Mouse (Mus musculus) NIH3T3 (cell line): ENCODE measurements around the gene Mpst.

Experiments
- DNase-seq: peaks from one replicate; pipeline ENCODE4 v3.0.0-alpha.2; 2012; ENCODE audit warnings: low read depth

Gene Mpst

DNA sequence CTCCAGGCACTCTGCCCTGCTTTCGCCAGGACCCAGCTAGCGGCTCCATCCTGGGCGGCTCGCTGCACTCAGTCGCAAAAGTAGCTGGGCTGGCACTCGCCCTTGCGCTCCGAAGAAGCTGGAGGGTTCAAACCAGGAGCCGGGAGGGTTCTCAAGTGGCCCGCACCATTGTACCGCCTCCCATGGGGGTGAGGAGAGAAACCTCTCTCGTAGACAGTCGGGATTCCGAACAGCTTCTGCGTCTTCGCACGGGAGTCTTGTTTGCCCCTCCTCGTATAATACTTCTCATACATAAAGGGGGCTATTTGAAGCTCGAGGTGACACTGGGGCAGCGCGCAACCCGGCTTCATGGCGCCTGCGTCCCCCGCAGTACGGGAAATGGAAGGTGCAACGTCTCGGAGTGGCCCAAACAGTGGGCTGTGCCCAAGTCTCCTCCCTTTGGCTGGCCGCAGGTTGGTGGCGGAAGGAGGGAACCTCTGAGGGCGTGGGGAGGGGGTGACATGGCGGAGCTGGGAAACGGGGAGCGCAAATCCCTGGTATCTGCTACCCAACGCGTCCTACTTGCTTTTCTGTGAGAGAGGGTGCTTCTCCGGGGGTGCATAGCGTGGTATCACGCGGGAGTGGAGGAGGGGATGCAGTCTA is at the start of gene Mpst:
Gene Mpst, plus strand, starts transcription at position 124 of the 642 bp plus-strand sequence.
- peak; percentile 91 for DNase-seq

GRCm38 (mm10) chr15:78365916-78366315 is 40.3 kb upstream of the Mpst start:
- no peak for DNase-seq

DNA sequence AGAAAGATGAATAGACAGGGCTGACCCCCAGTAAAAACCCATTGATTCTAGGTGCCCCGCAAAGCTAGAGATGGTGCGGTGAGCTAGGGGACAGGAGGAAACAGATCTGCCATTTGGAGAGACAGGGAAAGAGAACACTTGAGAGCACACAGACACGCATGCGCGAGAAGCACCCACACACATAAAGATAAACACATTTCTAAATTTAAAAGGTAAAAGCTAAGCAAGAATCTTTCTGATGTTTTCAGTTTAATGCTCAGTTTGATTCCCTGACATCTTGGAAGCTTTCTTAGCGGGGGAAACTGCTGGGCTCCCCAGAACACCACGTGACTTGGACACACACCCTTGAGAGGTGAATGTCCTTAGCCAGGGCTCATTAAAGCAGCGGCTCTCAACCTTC is 39.3 kb upstream of the Mpst start:
- DNase-seq, result no peak

GRCm38 (mm10) chr15:78367811-78368210 is 38.4 kb upstream of the Mpst start:
- DNase-seq, result no peak

- DNase-seq, result peak; percentile 63
These were observed 37.3 kb upstream of the Mpst start for GRCm38 (mm10) chr15:78368926-78369346.

DNA sequence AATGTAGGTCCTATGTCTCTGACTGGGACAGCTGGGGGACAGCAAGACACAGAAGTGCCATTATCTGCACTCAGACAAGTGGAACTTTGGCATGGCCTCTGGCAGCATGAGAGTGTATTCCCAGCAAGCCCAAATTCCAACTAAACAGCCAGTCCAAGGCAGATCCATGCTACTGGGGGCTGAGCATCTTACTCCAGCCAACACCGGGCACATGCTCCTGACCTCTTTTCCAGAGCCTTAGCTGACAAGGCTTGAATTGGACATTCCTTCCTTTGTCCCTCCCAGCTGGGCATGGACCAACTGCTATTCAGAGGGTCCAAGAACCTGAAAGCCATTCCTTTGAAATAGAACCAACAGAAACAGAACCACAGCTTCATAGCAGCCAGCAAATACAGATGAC is 36.6 kb upstream of the Mpst start:
- DNase-seq, result no peak

GRCm38 (mm10) chr15:78372796-78373195 is 33.4 kb upstream of the Mpst start:
- DNase-seq, result peak; percentile 17

DNA sequence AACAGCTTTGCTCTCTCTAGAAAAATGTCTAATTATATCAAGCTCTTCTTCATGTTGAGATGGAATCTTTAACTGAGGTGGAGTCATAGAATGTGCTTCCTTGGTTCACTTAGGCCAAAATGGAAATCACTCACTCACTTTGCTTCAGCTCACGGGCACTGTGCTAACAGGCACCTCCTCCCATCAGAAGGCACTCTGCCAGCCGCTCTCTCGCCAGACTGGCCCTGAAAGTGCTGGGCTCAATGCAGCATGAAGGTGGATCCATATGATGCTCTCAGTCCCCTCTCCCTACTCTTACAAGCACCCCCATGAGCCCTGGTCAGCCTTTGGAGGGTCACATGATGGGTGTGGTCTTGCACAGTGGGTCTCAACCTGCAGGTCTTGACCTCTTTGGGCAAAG is 32.0 kb upstream of the Mpst start:
- no peak for DNase-seq

DNA sequence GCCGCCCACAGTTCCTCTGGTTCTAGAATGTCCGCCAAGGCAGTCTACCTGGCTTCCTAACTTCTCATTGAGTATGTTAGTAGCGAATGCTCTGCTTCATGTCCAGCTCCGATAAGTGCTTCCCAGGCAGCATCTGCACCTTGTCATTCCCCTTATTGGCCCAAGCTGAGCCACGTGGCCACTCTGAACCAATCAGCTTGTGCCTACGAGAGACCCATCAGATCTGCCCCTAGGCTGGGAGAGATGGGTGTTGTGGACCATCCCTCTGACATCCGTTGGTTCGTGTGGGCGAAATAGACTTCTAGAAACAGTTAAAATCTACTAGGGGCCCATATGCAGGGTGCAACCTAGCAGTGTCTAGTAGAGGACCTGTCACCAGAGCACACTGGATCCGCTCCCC is 28.4 kb upstream of the Mpst start:
- DNase-seq, result no peak

GRCm38 (mm10) chr15:78378556-78378955 is 27.7 kb upstream of the Mpst start:
- DNase-seq, result no peak

DNA sequence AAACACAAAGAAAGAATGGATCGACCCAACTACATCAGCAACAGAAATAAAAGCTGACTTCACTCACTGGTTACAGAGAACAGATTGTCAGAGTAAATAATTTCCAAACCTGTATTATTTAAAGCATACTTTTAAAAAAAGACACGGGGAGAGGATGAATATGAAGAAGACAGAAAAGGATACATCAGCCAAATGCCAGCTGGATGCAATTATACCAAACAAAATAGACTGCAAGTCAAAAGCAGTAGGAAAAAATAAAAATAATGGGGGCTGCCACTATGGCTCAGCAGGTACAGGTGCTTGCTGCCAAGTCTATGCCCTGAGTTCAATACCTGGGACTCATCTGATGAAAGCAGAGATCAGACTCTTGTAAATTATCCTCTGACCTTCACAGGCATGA is 26.0 kb upstream of the Mpst start:
- DNase-seq, result no peak

DNA sequence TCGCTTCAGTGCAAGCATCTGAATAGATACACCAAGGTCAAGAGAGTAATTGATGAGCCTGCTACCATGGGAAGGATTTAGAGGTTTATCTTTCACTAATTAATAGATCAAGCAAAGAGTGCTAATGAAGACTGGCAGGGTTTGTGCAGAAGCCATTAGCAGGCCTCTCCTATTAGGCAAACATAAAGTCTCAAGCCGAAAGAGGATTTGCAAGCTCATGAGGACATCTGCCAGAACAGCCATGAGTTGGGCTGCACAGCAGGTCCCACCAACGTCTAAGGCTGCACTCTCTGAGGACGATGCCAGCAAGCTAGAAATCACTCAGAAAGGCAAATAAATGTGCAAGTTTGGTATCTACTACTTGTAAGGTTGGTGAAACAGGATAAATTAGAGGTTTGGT is 25.5 kb upstream of the Mpst start:
- DNase-seq, result no peak

- no peak for DNase-seq
These were observed 24.1 kb upstream of the Mpst start for GRCm38 (mm10) chr15:78382115-78382514.

DNA sequence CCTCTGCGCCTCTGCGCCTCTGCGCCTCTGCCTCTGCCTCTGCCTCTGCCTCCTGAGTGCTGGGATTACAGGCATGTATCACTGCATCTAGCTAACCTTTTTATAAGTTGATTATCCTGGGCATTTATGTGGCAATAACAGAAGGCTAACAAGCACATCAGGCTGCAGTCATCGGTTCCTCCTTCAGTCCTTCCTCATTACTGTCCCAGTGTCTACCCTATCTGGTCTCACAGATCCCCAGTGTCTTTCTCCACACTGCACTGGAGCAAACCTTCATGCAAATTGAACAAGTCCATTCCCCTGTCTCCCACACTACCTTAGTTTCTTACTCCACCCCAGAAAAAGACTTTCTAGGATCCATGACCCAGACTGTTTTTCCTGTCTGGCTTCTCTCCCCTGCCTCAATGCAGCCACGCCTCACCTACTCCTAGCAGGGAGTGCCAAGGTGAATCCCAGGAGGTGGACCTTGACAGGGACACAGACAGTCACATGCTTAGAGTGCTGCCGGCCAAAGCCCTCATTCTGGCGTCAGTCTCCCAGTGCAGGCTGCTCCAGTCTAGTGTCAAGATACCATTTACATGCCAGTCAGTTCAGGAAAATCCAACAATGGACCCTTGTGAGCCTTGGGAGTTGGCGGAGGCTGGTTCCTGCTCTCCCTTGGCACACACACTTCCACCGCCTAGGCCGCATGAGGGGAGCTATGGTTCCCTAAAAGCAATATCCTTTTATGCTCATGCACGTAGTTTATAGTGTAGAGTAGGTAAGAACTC is 22.6 kb upstream of the Mpst start:
- DNase-seq, result no peak

- DNase-seq, result no peak
These were observed 21.7 kb upstream of the Mpst start for GRCm38 (mm10) chr15:78384220-78385116.

DNA sequence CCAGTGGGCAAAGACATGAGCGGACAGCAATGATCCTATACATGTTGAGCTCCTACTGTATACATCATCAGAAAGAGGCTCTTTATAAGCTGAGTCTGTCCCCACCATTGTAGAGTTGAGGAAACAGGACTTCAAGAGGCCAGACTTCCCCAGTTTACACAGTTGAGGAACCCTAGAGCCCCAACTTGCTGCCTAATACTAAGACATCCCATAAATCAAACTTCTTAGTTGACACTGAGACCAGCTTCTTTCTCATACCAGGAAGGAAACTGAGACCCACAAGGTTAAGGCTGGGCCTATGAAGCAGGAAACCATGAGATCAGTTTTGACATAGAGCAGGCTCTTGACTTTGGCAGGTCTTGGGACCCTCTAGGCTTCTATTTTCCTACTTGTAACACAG is 20.7 kb upstream of the Mpst start:
- no peak for DNase-seq

GRCm38 (mm10) chr15:78390855-78391254 is 15.4 kb upstream of the Mpst start:
- no peak for DNase-seq

DNA sequence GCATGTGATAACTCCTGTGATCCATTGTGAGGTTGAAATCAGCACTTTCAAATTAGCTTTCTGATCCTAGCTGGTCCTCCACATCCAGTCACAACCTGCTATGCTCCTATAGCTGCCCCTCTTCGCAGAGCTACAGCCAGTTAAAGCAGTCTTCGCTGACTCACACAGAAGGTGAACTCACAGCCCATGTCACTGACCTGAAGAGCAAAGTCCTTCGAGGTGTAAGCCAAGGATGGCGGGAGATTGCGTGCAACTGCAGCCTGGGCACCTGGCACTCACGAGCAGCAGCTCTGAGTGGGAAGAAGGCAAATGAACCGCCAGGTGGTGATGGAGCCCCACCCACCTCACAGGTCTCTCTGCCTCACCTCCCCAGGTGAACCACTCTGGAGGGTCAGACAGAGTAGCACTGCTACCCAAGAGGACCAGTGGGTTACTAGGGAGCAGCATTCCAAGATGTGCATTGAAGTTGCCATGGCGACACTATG is 10.7 kb upstream of the Mpst start, which contains the start of gene Tex33:
Gene Tex33, minus strand, starts transcription at position 435 of the 485 bp plus-strand sequence.
- DNase-seq, result no peak

GRCm38 (mm10) chr15:78401345-78401744 is 4.9 kb upstream of the Mpst start:
- no peak for DNase-seq

DNA sequence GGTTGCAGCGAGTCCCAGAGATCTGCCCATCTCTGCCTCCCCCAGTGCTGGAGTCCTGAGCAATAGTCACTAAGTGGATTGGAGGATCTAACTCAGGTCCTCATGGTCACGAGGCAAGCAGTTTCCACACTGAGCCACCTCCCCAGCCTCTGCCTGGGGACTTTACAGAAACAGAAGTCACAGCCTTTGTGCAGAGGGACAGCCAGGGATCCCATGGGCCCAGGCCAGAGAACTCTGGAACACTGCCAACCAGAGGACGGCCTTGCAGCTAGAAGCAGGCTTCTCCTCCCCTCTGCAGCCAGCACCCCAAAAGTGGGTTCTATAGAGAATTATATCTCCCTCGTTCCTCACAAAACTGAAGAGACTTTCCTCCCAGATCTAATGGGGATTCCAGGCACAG is 4.3 kb upstream of the Mpst start:
- DNase-seq, result no peak

DNA sequence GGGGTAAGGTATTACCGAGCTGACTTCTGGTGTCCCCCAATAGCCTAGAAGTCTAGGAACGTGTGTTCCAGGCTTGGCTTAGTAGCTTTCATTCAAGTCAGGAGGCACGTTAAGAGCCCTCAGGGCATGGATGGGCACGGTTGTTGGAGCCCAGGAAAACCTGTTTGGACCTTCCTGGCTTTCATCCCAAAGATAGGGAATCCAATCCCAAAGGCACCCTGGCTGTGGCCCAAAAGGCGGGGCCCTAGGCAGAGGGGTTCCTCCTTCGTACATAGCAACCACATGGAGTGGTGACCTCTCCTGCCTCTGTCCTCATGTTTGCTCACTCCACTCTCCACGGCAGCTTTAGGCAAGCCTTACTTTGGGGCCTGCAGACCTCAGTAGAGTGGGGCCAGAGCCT is 3.8 kb upstream of the Mpst start:
- DNase-seq, result no peak

DNA sequence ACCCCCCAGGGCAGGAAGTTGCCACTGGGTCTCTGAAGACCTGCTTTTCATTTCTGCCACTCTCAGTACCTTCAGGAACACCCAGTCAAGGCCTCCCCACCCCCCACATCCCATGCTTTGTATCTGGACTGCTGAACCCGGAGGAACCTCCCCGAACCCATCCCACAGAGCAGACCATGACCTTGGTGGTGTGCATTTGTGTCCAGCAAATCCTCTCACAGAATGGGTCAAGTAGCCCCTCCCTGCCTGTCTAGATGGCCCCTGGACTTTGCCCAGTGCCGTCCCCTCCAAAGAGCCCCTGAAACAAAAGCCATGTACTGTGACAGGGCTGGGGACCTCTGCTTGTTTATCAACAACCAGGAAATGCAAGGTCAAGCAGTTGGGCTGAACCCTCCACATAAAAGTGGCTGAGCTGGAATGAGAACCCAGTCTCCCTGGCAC is 2.9 kb upstream of the Mpst start:
- DNase-seq, result no peak
